ENCODE assay signal across 19 mouse cellular contexts in the genomic region with DNA sequence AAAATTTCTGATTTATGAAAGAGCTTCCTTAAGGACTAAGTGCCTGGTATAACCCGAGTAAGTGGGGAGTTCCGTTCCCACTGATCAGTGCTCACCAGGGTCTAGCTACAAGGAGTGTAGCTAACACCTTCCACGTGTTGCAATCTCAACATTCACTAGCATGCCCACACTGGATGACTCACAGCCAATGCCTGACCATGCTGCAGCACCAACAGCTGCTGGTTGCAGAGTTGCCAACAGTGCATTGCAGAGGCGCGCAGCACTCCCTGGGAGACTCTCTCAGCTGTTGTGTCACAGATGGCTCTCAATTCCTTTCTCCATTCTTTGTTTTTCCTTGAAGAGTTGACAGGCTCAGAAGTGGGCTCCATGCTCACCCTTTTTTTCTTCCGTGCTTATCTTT.
DNase-seq lines count a peak whose midpoint lies in the region; ATAC-seq and TF ChIP-seq lines count a peak whose summit lies in the region.
"Had no signal": no experiment of that assay in that cellular context is flagged by ENCODE, and none has a peak within 500 bp of the region (broad histone marks: within the 10 kb centered on the region; RNA-seq: fewer than 3 reads in every experiment).

No protein-coding gene starts in this region.

- no peak overlapping the region for H3K27ac ChIP-seq in embryonic facial prominence, embryonic 11.5 days (replicated peaks; ENCODE audit: low read depth, low read length)
- no peak overlapping the region for H3K27ac ChIP-seq in embryonic facial prominence, embryonic 10.5 days (replicated peaks)
- H3K27ac ChIP-seq in lung, embryonic 14.5 days (ENCODE audit: low read depth) = no peak overlapping the region
- H3K27ac ChIP-seq: embryonic facial prominence, embryonic 12.5 days; kidney, postnatal 0 days; liver, embryonic 14.5 days; midbrain, embryonic 12.5 days; neural tube, embryonic 12.5 days; stomach, embryonic 15.5 days had no signal

- H3K4me1 ChIP-seq in embryonic facial prominence, embryonic 11.5 days (ENCODE audit: control insufficient read depth, insufficient read depth, low read length) = no peaks in the 10 kb centered on the region
- H3K4me1 ChIP-seq in embryonic facial prominence, embryonic 10.5 days = no peaks in the 10 kb centered on the region
- no peaks in the 10 kb centered on the region for H3K4me1 ChIP-seq in lung, embryonic 14.5 days (ENCODE audit: insufficient read depth)
- H3K4me1 ChIP-seq: embryonic facial prominence, embryonic 12.5 days; neural tube, embryonic 12.5 days; stomach, embryonic 15.5 days had no signal

- H3K4me2 ChIP-seq in embryonic facial prominence, embryonic 11.5 days (ENCODE audit: low read depth, low read length) = no peak overlapping the region
- no peak overlapping the region for H3K4me2 ChIP-seq in lung, embryonic 14.5 days
- H3K4me2 ChIP-seq: embryonic facial prominence, embryonic 12.5 days; midbrain, embryonic 12.5 days; neural tube, embryonic 12.5 days; stomach, embryonic 15.5 days had no signal

- DNase-seq in embryonic facial prominence, embryonic 11.5 days (ENCODE audit: low spot score) = no peak
- no peak for DNase-seq in embryonic facial prominence, embryonic 10.5 days (ENCODE audit: low spot score)
- peak; percentile 2 for DNase-seq in lung, embryonic 14.5 days
- no peak for DNase-seq in lung, postnatal 14 days
- peak; percentile 70 for DNase-seq in brain, adult 2 months (ENCODE audit: low read depth, low spot score)
- peak; percentile 24 to 31 for DNase-seq in left cerebral cortex, postnatal 36 days (ENCODE audit: low spot score in 2 of 2)
- DNase-seq in thymus, postnatal 10 days (ENCODE audit: low spot score in 2 of 2) = no peak
- DNase-seq in ovary, postnatal 14 days (ENCODE audit: low spot score) = no peak
- DNase-seq: cerebellum, adult 18-20 months; heart, postnatal 36 days; thymus, postnatal 36 days had no signal

- no peak overlapping the region for H3K9ac ChIP-seq in embryonic facial prominence, embryonic 11.5 days (replicated peaks; ENCODE audit: low read length)
- no peak overlapping the region for H3K9ac ChIP-seq in lung, embryonic 14.5 days
- H3K9ac ChIP-seq: embryonic facial prominence, embryonic 12.5 days; liver, embryonic 14.5 days; midbrain, embryonic 12.5 days; neural tube, embryonic 12.5 days; stomach, embryonic 15.5 days had no signal

- TF ChIP-seq CTCF in lung, embryonic 14.5 days (IDR thresholded peaks at IDR 0.05; ENCODE audit: low read depth) = no peak

- 0 out of 2 replicates have a peak, but pooled peaks have one; percentile 29 for ATAC-seq in embryonic facial prominence, embryonic 11.5 days (replicated peaks; ENCODE audit: insufficient number of reproducible peaks, low FRiP score, low TSS enrichment, low read depth)
- ATAC-seq in lung, embryonic 14.5 days (ENCODE audit: insufficient read depth) = peak; percentile 41; the same call in 1 of the 2 replicates
- ATAC-seq: forebrain, embryonic 16.5 days; inflammation-experienced regulatory T-cells, adult 6 months had no signal

- H3K9me3 ChIP-seq in embryonic facial prominence, embryonic 11.5 days (replicated peaks; ENCODE audit: control insufficient read depth, low read length) = no peaks in the 10 kb centered on the region
- no peaks in the 10 kb centered on the region for H3K9me3 ChIP-seq in embryonic facial prominence, embryonic 10.5 days
- H3K9me3 ChIP-seq in lung, embryonic 14.5 days (ENCODE audit: low read depth, low read length) = no peaks in the 10 kb centered on the region
- H3K9me3 ChIP-seq: embryonic facial prominence, embryonic 12.5 days; midbrain, embryonic 12.5 days; neural tube, embryonic 12.5 days; stomach, embryonic 15.5 days had no signal

- WGBS in embryonic facial prominence, embryonic 11.5 days = 74% methylated on average over 6 of the region's 6 CpGs
- 83% methylated on average over 6 of the region's 6 CpGs for WGBS in embryonic facial prominence, embryonic 10.5 days
- 57% methylated on average over 6 of the region's 6 CpGs for WGBS in lung, embryonic 14.5 days

- no peak overlapping the region for H3K4me3 ChIP-seq in embryonic facial prominence, embryonic 11.5 days (ENCODE audit: low read depth, low read length)
- no peak overlapping the region for H3K4me3 ChIP-seq in embryonic facial prominence, embryonic 10.5 days
- H3K4me3 ChIP-seq in lung, embryonic 14.5 days (ENCODE audit: low read depth, low read length) = no peak overlapping the region
- H3K4me3 ChIP-seq: embryonic facial prominence, embryonic 12.5 days; midbrain, embryonic 12.5 days; neural tube, embryonic 12.5 days; stomach, embryonic 15.5 days had no signal

- intact Hi-C loops in left cerebral cortex, postnatal 36 days (cut with DNase I) = no loop called here

- H3K27me3 ChIP-seq in embryonic facial prominence, embryonic 11.5 days (ENCODE audit: control insufficient read depth, insufficient read depth, low read length) = no peaks in the 10 kb centered on the region
- no peaks in the 10 kb centered on the region for H3K27me3 ChIP-seq in embryonic facial prominence, embryonic 10.5 days (replicated peaks; ENCODE audit: low read depth, poor library complexity, severe bottlenecking)
- no peaks in the 10 kb centered on the region for H3K27me3 ChIP-seq in lung, embryonic 14.5 days (ENCODE audit: insufficient read depth, low read length)
- H3K27me3 ChIP-seq: embryonic facial prominence, embryonic 12.5 days; midbrain, embryonic 12.5 days; neural tube, embryonic 12.5 days; stomach, embryonic 15.5 days had no signal

- no peaks in the 10 kb centered on the region for H3K36me3 ChIP-seq in embryonic facial prominence, embryonic 11.5 days (replicated peaks; ENCODE audit: control insufficient read depth, insufficient read depth, low read depth, low read length)
- H3K36me3 ChIP-seq in embryonic facial prominence, embryonic 10.5 days (replicated peaks) = no peaks in the 10 kb centered on the region
- H3K36me3 ChIP-seq in lung, embryonic 14.5 days (ENCODE audit: insufficient read depth) = no peaks in the 10 kb centered on the region
- H3K36me3 ChIP-seq: embryonic facial prominence, embryonic 12.5 days; midbrain, embryonic 12.5 days; neural tube, embryonic 12.5 days; stomach, embryonic 15.5 days had no signal

Comparison
In these comparisons a context has a peak if more than half of its experiments do, and no peak if none do; other contexts are left out.
1. DNase-seq: peak in lung, embryonic 14.5 days (single experiment), brain, adult 2 months (single experiment) and left cerebral cortex, postnatal 36 days (2 of 2); none in embryonic facial prominence, embryonic 11.5 days (single experiment), embryonic facial prominence, embryonic 10.5 days (single experiment), lung, postnatal 14 days (single experiment), thymus, postnatal 10 days (0 of 2) and ovary, postnatal 14 days (single experiment).